Comparison of ENCODE assay signal across 19 mouse cellular contexts in genomic region chr13:31339386-31339785, GRCm38 (mm10).
DNase-seq lines count a peak whose midpoint lies in the region; ATAC-seq and TF ChIP-seq lines count a peak whose summit lies in the region.
"Had no signal": no experiment of that assay in that cellular context is flagged by ENCODE, and none has a peak within 500 bp of the region (broad histone marks: within the 10 kb centered on the region; RNA-seq: fewer than 3 reads in every experiment).

No protein-coding gene starts in this region.

- no peaks in the 10 kb centered on the region for H3K36me3 ChIP-seq in kidney, postnatal 0 days (ENCODE audit: insufficient read depth, low read length)
- no peaks in the 10 kb centered on the region for H3K36me3 ChIP-seq in stomach, embryonic 14.5 days (ENCODE audit: control insufficient read depth, insufficient read depth, low read length)
- no peaks in the 10 kb centered on the region for H3K36me3 ChIP-seq in stomach, embryonic 15.5 days
- H3K36me3 ChIP-seq in stomach, postnatal 0 days (ENCODE audit: control insufficient read depth, insufficient read depth, low read length): no peaks in the 10 kb centered on the region
- no peaks in the 10 kb centered on the region for H3K36me3 ChIP-seq in forebrain, embryonic 12.5 days (replicated peaks)
- H3K36me3 ChIP-seq: embryonic facial prominence, embryonic 10.5 days; embryonic facial prominence, embryonic 12.5 days had no signal

- H3K27ac ChIP-seq in kidney, postnatal 0 days: 0 out of 2 replicates have a peak overlapping the region, but pooled peaks have one; percentile 15
- peak overlapping the region; percentile 49; the same call in 1 of the 2 replicates for H3K27ac ChIP-seq in stomach, embryonic 14.5 days (ENCODE audit: low read length)
- peak overlapping the region; percentile 81; the same call in 1 of the 2 replicates for H3K27ac ChIP-seq in stomach, embryonic 15.5 days
- H3K27ac ChIP-seq in stomach, postnatal 0 days (replicated peaks): peak overlapping the region; percentile 88
- H3K27ac ChIP-seq in forebrain, embryonic 12.5 days: no peak overlapping the region
- H3K27ac ChIP-seq: embryonic facial prominence, embryonic 10.5 days; embryonic facial prominence, embryonic 12.5 days had no signal

- no peak for DNase-seq in kidney, postnatal 0 days (ENCODE audit: low spot score)
- DNase-seq in kidney, postnatal 14 days: no peak
- peak; percentile 53 for DNase-seq in stomach, postnatal 0 days (ENCODE audit: low spot score)
- DNase-seq in testis, postnatal 10 days (ENCODE audit: low spot score): no peak
- DNase-seq: adrenal gland, adult 2 months; adrenal gland, postnatal 10 days; adrenal gland, postnatal 25 days; cerebellum, adult 11 months; cerebellum, adult 2 months; cerebellum, adult 9-10 months; cerebellum, postnatal 10 days; cerebellum, postnatal 25 days had no signal

- no peak for TF ChIP-seq EP300 in stomach, postnatal 0 days (optimal IDR thresholded peaks at IDR 0.05)

- no peak overlapping the region for H3K9ac ChIP-seq in kidney, postnatal 0 days (ENCODE audit: low read depth, low read length)
- no peak overlapping the region for H3K9ac ChIP-seq in stomach, embryonic 14.5 days (replicated peaks; ENCODE audit: low read depth, low read length)
- no peak overlapping the region for H3K9ac ChIP-seq in stomach, embryonic 15.5 days
- no peak overlapping the region for H3K9ac ChIP-seq in stomach, postnatal 0 days (ENCODE audit: low read length)
- H3K9ac ChIP-seq in forebrain, embryonic 12.5 days: no peak overlapping the region
- H3K9ac ChIP-seq: embryonic facial prominence, embryonic 12.5 days had no signal

- ATAC-seq in kidney, postnatal 0 days (replicated peaks; ENCODE audit: low FRiP score, low read depth): no peak
- ATAC-seq in stomach, embryonic 14.5 days (ENCODE audit: insufficient number of reproducible peaks, insufficient read depth, low FRiP score, low read depth): no peak
- ATAC-seq in stomach, embryonic 15.5 days (ENCODE audit: insufficient read depth, low FRiP score, low read depth): peak; percentile 21; the same call in 1 of the 2 replicates
- peak; percentile 28 for ATAC-seq in stomach, postnatal 0 days (ENCODE audit: low FRiP score, low TSS enrichment)
- ATAC-seq in forebrain, embryonic 12.5 days (ENCODE audit: low FRiP score): no peak
- ATAC-seq: forebrain, embryonic 14.5 days; forebrain, embryonic 16.5 days had no signal

- no peak overlapping the region for H3K4me3 ChIP-seq in kidney, postnatal 0 days (replicated peaks; ENCODE audit: low read depth, low read length)
- no peak overlapping the region for H3K4me3 ChIP-seq in stomach, embryonic 14.5 days (ENCODE audit: low read depth, low read length)
- no peak overlapping the region for H3K4me3 ChIP-seq in stomach, embryonic 15.5 days (replicated peaks)
- no peak overlapping the region for H3K4me3 ChIP-seq in stomach, postnatal 0 days (ENCODE audit: low read depth, low read length)
- no peak overlapping the region for H3K4me3 ChIP-seq in forebrain, embryonic 12.5 days (replicated peaks)
- H3K4me3 ChIP-seq: embryonic facial prominence, embryonic 10.5 days; embryonic facial prominence, embryonic 12.5 days had no signal

- peaks cover 3% of the 10 kb centered on the region; the same call in 1 of the 2 replicates for H3K4me1 ChIP-seq in kidney, postnatal 0 days (replicated peaks; ENCODE audit: insufficient read depth, low read length)
- no peaks in the 10 kb centered on the region for H3K4me1 ChIP-seq in stomach, embryonic 14.5 days (ENCODE audit: control insufficient read depth, insufficient read depth, low read length)
- H3K4me1 ChIP-seq in stomach, embryonic 15.5 days: no peaks in the 10 kb centered on the region
- H3K4me1 ChIP-seq in stomach, postnatal 0 days (replicated peaks; ENCODE audit: control insufficient read depth, insufficient read depth): no peaks in the 10 kb centered on the region
- no peaks in the 10 kb centered on the region for H3K4me1 ChIP-seq in forebrain, embryonic 12.5 days
- H3K4me1 ChIP-seq: embryonic facial prominence, embryonic 10.5 days; embryonic facial prominence, embryonic 12.5 days had no signal

- no peaks in the 10 kb centered on the region for H3K9me3 ChIP-seq in kidney, postnatal 0 days (replicated peaks; ENCODE audit: low read length)
- H3K9me3 ChIP-seq in stomach, embryonic 14.5 days (ENCODE audit: control insufficient read depth, low read depth, low read length): no peaks in the 10 kb centered on the region
- H3K9me3 ChIP-seq in stomach, embryonic 15.5 days: no peaks in the 10 kb centered on the region
- H3K9me3 ChIP-seq in stomach, postnatal 0 days (ENCODE audit: control insufficient read depth, low read length): no peaks in the 10 kb centered on the region
- no peaks in the 10 kb centered on the region for H3K9me3 ChIP-seq in forebrain, embryonic 12.5 days
- H3K9me3 ChIP-seq: embryonic facial prominence, embryonic 10.5 days; embryonic facial prominence, embryonic 12.5 days had no signal

- 87% methylated on average over 7 of the region's 7 CpGs for whole genome bisulfite sequencing in kidney, postnatal 0 days
- 79% methylated on average over 7 of the region's 7 CpGs for WGBS in stomach, embryonic 14.5 days
- WGBS in stomach, embryonic 15.5 days: 75% methylated on average over 7 of the region's 7 CpGs
- WGBS in stomach, postnatal 0 days: 81% methylated on average over 7 of the region's 7 CpGs
- 84% methylated on average over 7 of the region's 7 CpGs for WGBS in forebrain, embryonic 12.5 days

- no peak overlapping the region for H3K4me2 ChIP-seq in kidney, postnatal 0 days (ENCODE audit: low read length)
- H3K4me2 ChIP-seq in stomach, embryonic 14.5 days (replicated peaks; ENCODE audit: low read depth, low read length): no peak overlapping the region
- H3K4me2 ChIP-seq in stomach, embryonic 15.5 days: no peak overlapping the region
- H3K4me2 ChIP-seq in stomach, postnatal 0 days (replicated peaks; ENCODE audit: low read depth): no peak overlapping the region
- H3K4me2 ChIP-seq in forebrain, embryonic 12.5 days: no peak overlapping the region
- H3K4me2 ChIP-seq: embryonic facial prominence, embryonic 12.5 days had no signal

- no peaks in the 10 kb centered on the region for H3K27me3 ChIP-seq in kidney, postnatal 0 days (ENCODE audit: insufficient read depth, low read length)
- no peaks in the 10 kb centered on the region for H3K27me3 ChIP-seq in stomach, embryonic 14.5 days (ENCODE audit: control insufficient read depth, insufficient read depth, low read length)
- no peaks in the 10 kb centered on the region for H3K27me3 ChIP-seq in stomach, embryonic 15.5 days (replicated peaks)
- H3K27me3 ChIP-seq in stomach, postnatal 0 days (ENCODE audit: control insufficient read depth, insufficient read depth, low read length): no peaks in the 10 kb centered on the region
- no peaks in the 10 kb centered on the region for H3K27me3 ChIP-seq in forebrain, embryonic 12.5 days
- H3K27me3 ChIP-seq: embryonic facial prominence, embryonic 12.5 days had no signal

- TF ChIP-seq CTCF in kidney, postnatal 0 days (IDR thresholded peaks at IDR 0.05; ENCODE audit: low read depth): no peak
- no peak for TF ChIP-seq CTCF in stomach, postnatal 0 days (IDR thresholded peaks at IDR 0.05; ENCODE audit: low read depth)

Comparison
In these comparisons a context has a peak if more than half of its experiments do, and no peak if none do; other contexts are left out.
1. ATAC-seq: peak in stomach, embryonic 15.5 days (single experiment) and stomach, postnatal 0 days (single experiment); none in kidney, postnatal 0 days (single experiment), stomach, embryonic 14.5 days (single experiment) and forebrain, embryonic 12.5 days (single experiment).